Mouse (Mus musculus): ENCODE measurements around the gene Rgs10.
"Not testable (repeated sequence)": the region's sequence is repeated elsewhere in the genome, so short reads cannot be mapped to it uniquely, and the experiment has no call there.

Gene Rgs10

GRCm38 (mm10) chr7:128344928-128345653, 73.5 kb downstream of the Rgs10 start:
- peak; percentile 78 for DNase-seq (ENCODE audit: low spot score)

GRCm38 (mm10) chr7:128344488-128344887, 74.1 kb downstream of the Rgs10 start:
- DNase-seq (ENCODE audit: low spot score): peak; percentile 43

GRCm38 (mm10) chr7:128342691-128343090, 75.9 kb downstream of the Rgs10 start:
- DNase-seq (ENCODE audit: low spot score): not testable (repeated sequence)

DNA sequence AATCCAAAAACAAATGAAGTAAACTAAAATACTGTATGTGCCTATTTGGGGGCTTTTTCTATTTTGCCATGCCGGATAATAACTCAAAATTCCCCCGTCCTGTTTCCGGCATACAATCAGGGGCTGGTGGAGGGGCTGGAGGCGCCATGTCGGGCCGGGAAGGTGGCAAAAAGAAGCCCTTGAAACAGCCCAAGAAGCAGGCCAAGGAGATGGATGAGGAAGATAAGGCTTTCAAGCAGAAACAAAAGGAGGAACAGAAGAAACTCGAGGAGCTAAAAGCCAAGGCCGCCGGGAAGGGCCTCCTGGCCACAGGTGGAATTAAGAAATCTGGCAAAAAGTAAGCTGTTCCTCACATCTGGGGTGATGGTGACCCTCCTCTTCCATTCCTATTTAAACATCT, 78.2 kb downstream of the Rgs10 start:
- not testable (repeated sequence) for DNase-seq (ENCODE audit: low spot score)

- no peak for DNase-seq (ENCODE audit: low spot score)
Measured at GRCm38 (mm10) chr7:128332896-128333295, 85.7 kb downstream of the Rgs10 start.

DNA sequence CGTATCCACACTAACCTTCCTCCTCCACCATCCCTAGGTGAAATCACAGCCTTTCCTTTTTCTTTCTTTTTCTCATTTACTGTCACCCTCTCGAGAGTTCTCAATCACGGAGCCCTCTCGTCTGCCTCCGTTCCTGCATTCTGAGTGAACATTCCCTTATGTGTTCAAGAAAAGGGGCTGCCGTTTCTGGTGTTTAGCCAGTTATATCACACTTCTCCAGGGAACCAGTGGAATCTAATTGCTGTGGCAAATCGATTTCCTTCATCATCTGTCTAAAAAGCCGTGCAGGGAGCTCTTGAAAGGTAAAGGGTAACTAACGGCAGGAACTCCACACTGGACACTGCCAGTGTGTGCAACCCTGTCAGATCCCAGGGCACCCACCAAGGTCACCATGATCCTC, 87.6 kb downstream of the Rgs10 start:
- DNase-seq (ENCODE audit: low spot score): no peak

GRCm38 (mm10) chr7:128324977-128325376, 93.6 kb downstream of the Rgs10 start:
- DNase-seq (ENCODE audit: low spot score): no peak
